Mouse (Mus musculus): ENCODE results near the gene Timp1.

Gene Timp1

GRCm38 (mm10) chrX:20869962-20870513 is at the start of gene Timp1:
Timp1 (plus strand) TSS chrX:20870166.
- peak in 1 of 2 experiments; percentile 43 for DNase-seq (ENCODE audit: low spot score in 2 of 2)

GRCm38 (mm10) chrX:20828934-20829333 is 41.0 kb upstream of the Timp1 start:
- DNase-seq (ENCODE audit: low spot score in 2 of 2): peak; percentile 66 to 87

- no peak for DNase-seq (ENCODE audit: low spot score in 2 of 2)
Measured at GRCm38 (mm10) chrX:20847232-20847631, 22.7 kb upstream of the Timp1 start.

- DNase-seq (ENCODE audit: low spot score in 2 of 2): no peak
Measured at GRCm38 (mm10) chrX:20847816-20848215, 22.1 kb upstream of the Timp1 start.

- DNase-seq (ENCODE audit: low spot score in 2 of 2): peak; percentile 88 to 95
Measured at GRCm38 (mm10) chrX:20848256-20848984, 21.5 kb upstream of the Timp1 start.

- no peak for DNase-seq (ENCODE audit: low spot score in 2 of 2)
Measured at GRCm38 (mm10) chrX:20853794-20854193, 16.2 kb upstream of the Timp1 start.

- DNase-seq (ENCODE audit: low spot score in 2 of 2): no peak
Measured at GRCm38 (mm10) chrX:20861453-20862104, 8.4 kb upstream of the Timp1 start.

- DNase-seq (ENCODE audit: low spot score in 2 of 2): no peak
Measured at GRCm38 (mm10) chrX:20862105-20863065, 7.6 kb upstream of the Timp1 start.

- DNase-seq (ENCODE audit: low spot score in 2 of 2): no peak
Measured at GRCm38 (mm10) chrX:20863161-20864101, 6.5 kb upstream of the Timp1 start.

GRCm38 (mm10) chrX:20868091-20868490 is 1.9 kb upstream of the Timp1 start:
- no peak for DNase-seq (ENCODE audit: low spot score in 2 of 2)

GRCm38 (mm10) chrX:20869203-20869602 is 763 bp upstream of the Timp1 start:
- DNase-seq (ENCODE audit: low spot score in 2 of 2): no peak

GRCm38 (mm10) chrX:20872928-20873500 is 3.0 kb downstream of the Timp1 start:
- no peak for DNase-seq (ENCODE audit: low spot score in 2 of 2)

- DNase-seq (ENCODE audit: low spot score in 2 of 2): no peak
Measured at GRCm38 (mm10) chrX:20875241-20875640, 5.3 kb downstream of the Timp1 start.

- no peak for DNase-seq (ENCODE audit: low spot score in 2 of 2)
Measured at GRCm38 (mm10) chrX:20910074-20910473, 40.1 kb downstream of the Timp1 start.

- no peak for DNase-seq (ENCODE audit: low spot score in 2 of 2)
Measured at GRCm38 (mm10) chrX:20913726-20914125, 43.8 kb downstream of the Timp1 start.

GRCm38 (mm10) chrX:20915075-20915474 is 45.1 kb downstream of the Timp1 start:
- DNase-seq (ENCODE audit: low spot score in 2 of 2): peak in 1 of 2 experiments; percentile 23

- no peak for DNase-seq (ENCODE audit: low spot score in 2 of 2)
Measured at GRCm38 (mm10) chrX:20920249-20920843, 50.4 kb downstream of the Timp1 start.

- peak; percentile 81 to 84 for DNase-seq (ENCODE audit: low spot score in 2 of 2)
Measured at GRCm38 (mm10) chrX:20920844-20921364, 50.9 kb downstream of the Timp1 start, which contains the start of gene Syn1. Syn1 (minus strand) TSS chrX:20921004.

GRCm38 (mm10) chrX:20921366-20921765 is 51.4 kb downstream of the Timp1 start:
- peak; percentile 23 to 34 for DNase-seq (ENCODE audit: low spot score in 2 of 2)

- DNase-seq (ENCODE audit: low spot score in 2 of 2): no peak
Measured at GRCm38 (mm10) chrX:20923506-20923905, 53.5 kb downstream of the Timp1 start.
